Mouse (Mus musculus) megakaryocyte, adult 5-6 weeks (primary cell): Measurements from ENCODE around the gene Atp8a2. TPM values are rescaled to one million over a fixed set of nuclear protein-coding genes. Genes with fewer than 3 reads are reported as not detected.
A peak's percentile ranks its signal among the peaks of the same experiment; 100 is the strongest.

ENCODE experiments used
- ATAC-seq: 2 replicates; pipeline ENCODE4 v1.8.0; 2016; ENCODE audit warnings: mild to moderate bottlenecking, inconsistent platforms; ENCODE audit not compliant: poor library complexity, severe bottlenecking
- total RNA-seq, 2 experiments: library from RNA; stranded (forward) in 1 of 2; stranded (reverse) in 1 of 2; fragments of 153-499, 151-499 nt in 1 of 2; fragments of 221-1000, 200-1000 nt in 1 of 2; gene quantifications; 2 replicates each; pipeline versions ENCODE4 v1.2.3 to v1.2.4; 2015 to 2017

The Atp8a2 gene
- total RNA-seq, 2 experiments from 2014 or later = 0.20 to 0.51 TPM

- no peak for ATAC-seq
Observed at GRCm38 (mm10) chr14:59801961-59802599, 394.9 kb downstream of the Atp8a2 start.

GRCm38 (mm10) chr14:59799511-59799910 is 397.5 kb downstream of the Atp8a2 start:
- ATAC-seq = no peak

DNA sequence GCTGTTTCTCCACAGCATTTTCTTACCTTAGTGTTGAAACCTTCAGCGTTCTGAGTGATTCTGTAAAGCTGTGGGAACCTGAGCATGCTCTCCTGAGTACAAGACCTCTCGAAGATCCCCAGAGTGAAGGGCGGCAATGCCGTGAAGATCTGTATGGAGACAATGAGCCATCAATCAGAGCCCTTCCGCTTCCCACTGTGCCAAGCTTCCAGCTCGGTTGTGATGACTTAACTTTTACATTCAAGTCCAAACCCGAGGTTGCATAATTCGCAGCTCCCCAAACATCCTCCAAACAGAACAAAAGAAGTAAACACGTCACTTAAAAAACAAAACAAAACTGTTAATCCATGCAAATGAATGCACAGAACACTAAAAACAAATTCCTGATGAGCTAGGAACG is 403.1 kb downstream of the Atp8a2 start:
- ATAC-seq = no peak

GRCm38 (mm10) chr14:59783348-59784341 is 413.3 kb downstream of the Atp8a2 start:
- no peak for ATAC-seq

DNA sequence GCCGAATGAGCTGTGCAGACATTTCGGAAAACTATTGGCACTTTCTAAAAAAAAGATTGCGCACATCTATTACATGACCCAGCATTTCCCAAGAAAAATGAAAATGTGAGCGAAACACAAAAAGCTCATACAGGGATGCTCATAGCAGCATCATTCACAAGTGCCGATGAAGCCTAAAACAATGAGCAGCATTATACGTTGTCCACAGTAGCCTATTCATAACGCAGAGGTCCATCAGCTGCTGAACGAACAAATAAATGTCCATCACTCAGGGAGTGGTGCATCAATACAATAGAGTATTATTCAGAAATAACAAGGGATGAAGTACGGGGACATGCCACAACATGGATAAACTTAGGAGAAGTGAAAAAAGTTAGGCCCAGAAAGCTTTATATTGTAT is 416.6 kb downstream of the Atp8a2 start:
- no peak for ATAC-seq

DNA sequence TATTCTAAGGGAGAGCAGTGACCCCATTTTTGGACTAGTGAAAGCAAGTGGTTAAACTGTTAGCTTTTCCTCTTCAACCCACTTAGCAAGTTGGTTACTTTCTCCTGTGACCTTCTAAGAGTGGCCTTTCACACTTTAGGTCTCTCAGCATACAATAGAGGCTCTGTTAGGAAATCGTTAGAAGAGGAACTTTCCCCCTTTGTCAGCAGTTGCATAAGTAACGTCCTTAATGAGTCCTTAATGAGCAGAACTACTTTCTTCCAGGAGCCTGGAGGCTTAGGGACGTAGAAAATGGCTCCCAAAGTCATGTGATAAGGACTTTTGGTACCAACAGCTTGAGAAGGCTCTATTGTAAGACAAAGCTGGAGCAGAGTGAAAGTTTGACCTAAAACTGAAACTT is 434.8 kb downstream of the Atp8a2 start:
- peak; percentile 70 for ATAC-seq

- no peak for ATAC-seq
Observed at GRCm38 (mm10) chr14:59759900-59760493, 437.0 kb downstream of the Atp8a2 start.

DNA sequence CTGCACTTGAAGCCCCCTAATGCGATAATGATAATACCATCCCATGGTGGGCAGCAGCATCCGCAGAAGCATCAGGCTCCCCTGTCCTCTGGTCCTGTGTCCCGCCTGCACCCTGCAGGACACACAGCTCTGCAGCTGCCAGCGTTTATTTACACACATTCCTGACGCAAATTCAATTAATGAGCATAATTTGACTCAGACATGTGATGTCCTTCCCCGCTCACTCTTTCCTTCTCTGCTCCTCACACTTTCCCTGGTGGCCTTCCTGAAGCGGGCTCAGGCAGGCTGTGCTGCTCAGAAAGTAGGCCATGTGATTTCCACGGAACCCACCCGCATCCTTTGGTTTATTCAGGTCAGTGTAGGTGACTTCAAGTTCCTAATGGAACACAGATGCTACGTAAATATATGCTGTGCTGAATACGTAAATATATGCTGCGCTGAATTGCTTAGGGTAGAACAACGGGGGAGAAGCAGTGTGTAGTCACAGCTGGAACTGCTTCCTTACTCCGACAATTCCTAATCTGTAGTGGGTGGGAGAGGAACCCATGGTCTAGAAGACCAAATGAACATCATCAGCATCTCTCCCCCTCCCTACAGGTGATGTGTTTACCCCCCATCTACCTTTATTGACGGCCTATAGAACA is 437.7 kb downstream of the Atp8a2 start:
- no peak for ATAC-seq

DNA sequence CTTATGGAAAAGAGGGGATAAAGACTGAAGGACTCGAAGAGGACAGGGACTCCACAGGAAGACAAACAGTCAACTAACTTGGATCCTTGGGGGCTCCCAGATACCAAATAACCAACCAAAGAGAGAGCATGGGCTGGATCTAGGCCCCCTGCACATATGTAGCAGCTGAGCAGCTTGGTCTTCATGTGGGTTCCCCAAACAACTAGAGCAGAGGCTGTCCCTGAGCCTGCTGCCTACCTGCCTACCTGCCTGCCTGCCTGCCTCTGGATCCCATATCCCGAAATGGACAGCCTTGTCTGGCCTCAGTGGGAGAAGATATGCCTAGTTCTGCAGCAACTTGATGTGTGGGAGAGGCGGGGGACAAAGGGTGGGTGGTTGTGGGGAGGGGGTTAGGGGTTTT is 444.6 kb downstream of the Atp8a2 start:
- ATAC-seq = no peak

DNA sequence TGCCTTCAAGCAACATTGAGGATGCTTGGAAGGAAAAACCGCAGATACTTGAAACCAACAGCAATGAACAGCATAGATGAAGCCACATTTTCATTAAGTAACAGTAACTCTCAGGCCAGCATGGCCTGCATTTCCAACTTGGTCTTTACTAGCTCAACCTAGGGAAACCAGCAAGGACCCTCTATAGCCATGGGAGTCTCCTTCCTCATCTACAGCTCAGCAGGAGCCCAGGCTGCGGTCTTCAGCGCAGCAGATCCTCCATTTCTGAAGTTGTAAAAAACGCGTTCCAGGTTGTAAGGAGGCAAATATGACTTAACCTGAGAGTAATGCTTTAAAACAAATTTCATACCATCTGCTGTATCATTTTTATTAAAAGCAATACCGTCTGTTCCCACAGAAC is 447.0 kb downstream of the Atp8a2 start:
- no peak for ATAC-seq

- no peak for ATAC-seq
Observed at GRCm38 (mm10) chr14:59745676-59746075, 451.3 kb downstream of the Atp8a2 start.

- no peak for ATAC-seq
Observed at GRCm38 (mm10) chr14:59741752-59742151, 455.2 kb downstream of the Atp8a2 start.

GRCm38 (mm10) chr14:59739446-59739845 is 457.5 kb downstream of the Atp8a2 start:
- ATAC-seq = no peak

DNA sequence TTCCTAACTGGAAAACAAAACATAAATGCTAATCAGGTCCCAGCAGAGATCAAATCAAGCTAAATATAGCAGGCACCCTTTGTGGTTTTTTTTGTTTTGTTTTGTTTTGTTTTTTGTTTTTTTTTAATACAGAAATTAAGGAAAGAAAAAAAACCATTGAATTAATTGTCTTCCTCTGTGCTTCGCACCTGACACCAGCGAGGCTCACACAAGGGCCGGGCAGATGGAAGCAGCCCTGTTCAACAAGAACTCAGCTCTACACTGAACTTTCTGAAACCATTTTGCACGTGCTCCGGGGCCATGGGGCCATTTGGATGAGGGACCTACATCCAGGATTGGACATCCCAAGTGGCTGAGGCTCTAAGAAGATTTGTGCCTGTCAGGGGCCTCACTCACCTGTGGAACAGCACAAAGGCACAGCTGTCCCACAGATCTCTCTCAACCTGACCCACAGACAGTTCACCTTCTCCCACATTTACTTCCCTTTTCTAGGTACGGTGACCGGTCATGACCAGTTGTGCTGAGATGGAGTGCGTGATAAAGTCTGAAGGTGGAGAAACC is 459.2 kb downstream of the Atp8a2 start:
- peak; percentile 49 for ATAC-seq

GRCm38 (mm10) chr14:59736861-59737700 is 459.9 kb downstream of the Atp8a2 start:
- no peak for ATAC-seq

- no peak for ATAC-seq
Observed at GRCm38 (mm10) chr14:59730043-59730390, 467.0 kb downstream of the Atp8a2 start.

- no peak for ATAC-seq
Observed at GRCm38 (mm10) chr14:59729298-59730042, 467.5 kb downstream of the Atp8a2 start.

GRCm38 (mm10) chr14:59727016-59727415 is 470.0 kb downstream of the Atp8a2 start:
- ATAC-seq = no peak

GRCm38 (mm10) chr14:59723163-59723562 is 473.8 kb downstream of the Atp8a2 start:
- no peak for ATAC-seq
